Mouse (Mus musculus) liver, embryonic 11.5 days (tissue): ENCODE measurements at regions not wholly inside any gene's neighbourhood (a gene's known extent, or its start where the extent isn't known, plus 50 kb on each side); places are given as distances from the start of the nearest gene placed in this dataset.

Experiments used
- ATAC-seq: fragments of 200-750 bp; cut with Nextera tagmentation; replicated peaks from 2 replicates; pipeline ENCODE4 v1.8.0; 2017; ENCODE audit warnings: moderate number of reproducible peaks, mild to moderate bottlenecking, moderate TSS enrichment, moderate library complexity; ENCODE audit not compliant: low FRiP score
- DNase-seq: peaks from one replicate; pipeline ENCODE4 v3.0.0-alpha.2; 2017; ENCODE audit warnings: low spot score
- H3K27ac ChIP-seq: fragments of 300-500 bp; sonication (generic); 2 replicates; pipeline ENCODE4 v1.5.1; 2014; ENCODE audit warnings: mild to moderate bottlenecking, low read depth, low read length, control low read depth
- H3K27me3 ChIP-seq: fragments of 300-500 bp; sonication (generic); replicated peaks from 2 replicates; pipeline ENCODE4 v1.6.1; 2014; ENCODE audit warnings: low read length, mixed read lengths; ENCODE audit not compliant: control insufficient read depth, insufficient read depth
- H3K36me3 ChIP-seq: fragments of 300-500 bp; sonication (generic); 2 replicates; pipeline ENCODE4 v1.6.1; 2014; ENCODE audit warnings: mild to moderate bottlenecking, low read length, moderate library complexity, mixed read lengths; ENCODE audit not compliant: control insufficient read depth, insufficient read depth
- H3K4me1 ChIP-seq: fragments of 300-500 bp; sonication (generic); replicated peaks from 2 replicates; pipeline ENCODE4 v1.6.1; 2014; ENCODE audit warnings: low read length, mixed read lengths; ENCODE audit not compliant: control insufficient read depth, insufficient read depth
- H3K4me2 ChIP-seq: fragments of 300-500 bp; sonication (generic); 2 replicates; pipeline ENCODE4 v1.6.1; 2014; ENCODE audit warnings: mild to moderate bottlenecking, control low read depth, moderate library complexity
- H3K4me3 ChIP-seq: fragments of 300-500 bp; sonication (generic); 2 replicates; pipeline ENCODE4 v1.5.1; 2014; ENCODE audit warnings: low read depth, low read length, control low read depth
- H3K9ac ChIP-seq: fragments of 300-500 bp; sonication (generic); 2 replicates; pipeline ENCODE4 v1.6.1; 2014; ENCODE audit warnings: low read depth, low read length, control low read depth
- H3K9me3 ChIP-seq: fragments of 300-500 bp; sonication (generic); 2 replicates; pipeline ENCODE4 v1.6.1; 2016; ENCODE audit warnings: low read length, inconsistent platforms, mixed read lengths; ENCODE audit not compliant: control insufficient read depth
- WGBS: fragments of 180-500 bp; shearing (Covaris S2); extraction: QIAGEN DNeasy Blood & Tissue Kit; methylation state at CpG from one replicate; pipeline ENCODE4 v1.1.7; 2014; 5-methylcytosine and 5-hydroxymethylcytosine counted together

- no peak overlapping the region for H3K9ac ChIP-seq
- no peak overlapping the region for H3K4me3 ChIP-seq
- WGBS = 68% methylated on average over 11 of the region's 11 CpGs
- no peaks in the 10 kb centered on the region for H3K4me1 ChIP-seq
- H3K9me3 ChIP-seq = no peaks in the 10 kb centered on the region
- H3K4me2 ChIP-seq = no peak overlapping the region
- ATAC-seq (no peak), DNase-seq (no peak)
- H3K27me3 ChIP-seq = no peaks in the 10 kb centered on the region
- no peak overlapping the region for H3K27ac ChIP-seq
- no peaks in the 10 kb centered on the region for H3K36me3 ChIP-seq
Measured at GRCm38 (mm10) chr13:60425140-60425539, 176.6 kb upstream of the Dapk1 start.

GRCm38 (mm10) chr13:60425556-60425955, 176.2 kb upstream of the Dapk1 start:
- no peak overlapping the region for H3K27ac ChIP-seq
- H3K36me3 ChIP-seq = no peaks in the 10 kb centered on the region
- no peak overlapping the region for H3K4me2 ChIP-seq
- H3K4me3 ChIP-seq = no peak overlapping the region
- 77% methylated on average over 6 of the region's 6 CpGs for WGBS
- H3K9ac ChIP-seq = no peak overlapping the region
- H3K9me3 ChIP-seq = no peaks in the 10 kb centered on the region
- H3K27me3 ChIP-seq = no peaks in the 10 kb centered on the region
- no peak for ATAC-seq
- H3K4me1 ChIP-seq = no peaks in the 10 kb centered on the region
- DNase-seq = no peak

GRCm38 (mm10) chr13:60426192-60426840, 175.4 kb upstream of the Dapk1 start:
- Histone ChIP-seq H3K4me3 (no peak overlapping the region), H3K4me2 (no peak overlapping the region), H3K27ac (no peak overlapping the region), H3K9ac (no peak overlapping the region), H3K4me1 (no peaks in the 10 kb centered on the region), H3K36me3 (no peaks in the 10 kb centered on the region), H3K27me3 (no peaks in the 10 kb centered on the region), H3K9me3 (no peaks in the 10 kb centered on the region)
- WGBS = 85% methylated on average over 12 of the region's 12 CpGs
- DNase-seq (no peak), ATAC-seq (no peak)

GRCm38 (mm10) chr13:60427077-60427476, 174.7 kb upstream of the Dapk1 start:
- no peak for ATAC-seq
- Histone ChIP-seq H3K27ac (no peak overlapping the region), H3K9ac (no peak overlapping the region), H3K27me3 (no peaks in the 10 kb centered on the region), H3K9me3 (no peaks in the 10 kb centered on the region), H3K4me2 (no peak overlapping the region), H3K4me1 (no peaks in the 10 kb centered on the region), H3K4me3 (no peak overlapping the region), H3K36me3 (no peaks in the 10 kb centered on the region)
- no peak for DNase-seq
- WGBS = 62% methylated on average over 7 of the region's 7 CpGs

GRCm38 (mm10) chr13:60427755-60428385, 173.9 kb upstream of the Dapk1 start:
- H3K27ac ChIP-seq = no peak overlapping the region
- no peak overlapping the region for H3K9ac ChIP-seq
- H3K27me3 ChIP-seq = no peaks in the 10 kb centered on the region
- H3K36me3 ChIP-seq = no peaks in the 10 kb centered on the region
- no peak for DNase-seq
- H3K4me2 ChIP-seq = no peak overlapping the region
- H3K9me3 ChIP-seq = no peaks in the 10 kb centered on the region
- no peak overlapping the region for H3K4me3 ChIP-seq
- ATAC-seq = no peak
- no peaks in the 10 kb centered on the region for H3K4me1 ChIP-seq
- WGBS = 40% methylated on average over 12 of the region's 12 CpGs

GRCm38 (mm10) chr13:60429148-60429547, 172.6 kb upstream of the Dapk1 start:
- Histone ChIP-seq H3K4me2 (no peak overlapping the region), H3K36me3 (no peaks in the 10 kb centered on the region), H3K27ac (no peak overlapping the region), H3K9ac (no peak overlapping the region), H3K27me3 (no peaks in the 10 kb centered on the region), H3K4me1 (no peaks in the 10 kb centered on the region), H3K4me3 (no peak overlapping the region), H3K9me3 (no peaks in the 10 kb centered on the region)
- WGBS = 67% methylated on average over 3 of the region's 3 CpGs
- no peak for DNase-seq
- no peak for ATAC-seq

- no peaks in the 10 kb centered on the region for H3K4me1 ChIP-seq
- 85% methylated on average over 8 of the region's 8 CpGs for WGBS
- no peak overlapping the region for H3K4me2 ChIP-seq
- H3K9me3 ChIP-seq = no peaks in the 10 kb centered on the region
- ATAC-seq (no peak), DNase-seq (no peak)
- no peaks in the 10 kb centered on the region for H3K27me3 ChIP-seq
- no peak overlapping the region for H3K9ac ChIP-seq
- no peak overlapping the region for H3K27ac ChIP-seq
- H3K4me3 ChIP-seq = no peak overlapping the region
- H3K36me3 ChIP-seq = no peaks in the 10 kb centered on the region
Measured at GRCm38 (mm10) chr13:60431412-60431811, 170.3 kb upstream of the Dapk1 start.

GRCm38 (mm10) chr13:60434221-60435210, 167.2 kb upstream of the Dapk1 start:
- Histone ChIP-seq H3K27ac (no peak overlapping the region), H3K9me3 (no peaks in the 10 kb centered on the region), H3K27me3 (no peaks in the 10 kb centered on the region), H3K36me3 (no peaks in the 10 kb centered on the region), H3K9ac (no peak overlapping the region), H3K4me3 (no peak overlapping the region), H3K4me1 (no peaks in the 10 kb centered on the region), H3K4me2 (no peak overlapping the region)
- ATAC-seq (no peak), DNase-seq (no peak)
- WGBS = 62% methylated on average over 11 of the region's 11 CpGs
